Mouse (Mus musculus) T-cell, adult 2 months (primary cell): ENCODE measurements around the gene Gm9780.
"Not testable (repeated sequence)": the region's sequence is repeated elsewhere in the genome, so short reads cannot be mapped to it uniquely, and the experiment has no call there.

Experiments
- DNase-seq: peaks from one replicate; pipeline ENCODE4 v3.0.0; 2022; ENCODE audit warnings: low spot score

Gm9780 gene

GRCm38 (mm10) chr14:26042611-26043010, at the start of gene Gm9780:
Gene Gm9780 (minus strand): TSS chr14:26042711.
- DNase-seq: not testable (repeated sequence)

DNA sequence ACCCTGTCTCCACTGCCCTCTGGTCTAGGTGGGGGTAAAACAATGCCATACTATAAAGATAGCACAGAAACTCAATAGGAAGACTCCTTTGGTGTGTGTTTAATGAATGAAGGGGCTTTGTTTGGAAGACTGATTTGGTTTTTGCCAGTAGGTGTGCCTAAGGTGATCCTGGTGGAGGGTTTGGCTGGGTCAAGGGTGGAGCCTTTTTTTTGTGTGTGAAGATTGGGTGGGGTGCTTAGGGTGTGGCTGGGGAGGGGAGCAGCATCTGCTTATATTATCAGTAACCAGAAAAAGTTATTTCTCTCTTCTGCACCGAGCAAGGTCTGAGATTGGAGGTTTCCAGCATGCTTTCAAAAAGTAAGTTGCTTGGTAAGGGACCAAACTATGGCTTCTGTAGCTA, 39.5 kb upstream of the Gm9780 start, which contains the start of gene Cphx3:
Cphx3 (plus strand) TSS at position 301 of the 400 bp plus-strand sequence.
- DNase-seq: not testable (repeated sequence)

- not testable (repeated sequence) for DNase-seq
Measured at GRCm38 (mm10) chr14:26081216-26081615, 38.7 kb upstream of the Gm9780 start, which contains the start of gene Cphx2. Gene Cphx2 (plus strand): TSS chr14:26081516.

GRCm38 (mm10) chr14:26076620-26077390, 34.3 kb upstream of the Gm9780 start:
- DNase-seq: not testable (repeated sequence)

- not testable (repeated sequence) for DNase-seq
Measured at GRCm38 (mm10) chr14:26067325-26067633, 24.8 kb upstream of the Gm9780 start, which contains the start of gene Tmem254c. Gene Tmem254c (minus strand): TSS chr14:26067355.

- not testable (repeated sequence) for DNase-seq
Measured at GRCm38 (mm10) chr14:26066574-26067324, 24.2 kb upstream of the Gm9780 start.

DNA sequence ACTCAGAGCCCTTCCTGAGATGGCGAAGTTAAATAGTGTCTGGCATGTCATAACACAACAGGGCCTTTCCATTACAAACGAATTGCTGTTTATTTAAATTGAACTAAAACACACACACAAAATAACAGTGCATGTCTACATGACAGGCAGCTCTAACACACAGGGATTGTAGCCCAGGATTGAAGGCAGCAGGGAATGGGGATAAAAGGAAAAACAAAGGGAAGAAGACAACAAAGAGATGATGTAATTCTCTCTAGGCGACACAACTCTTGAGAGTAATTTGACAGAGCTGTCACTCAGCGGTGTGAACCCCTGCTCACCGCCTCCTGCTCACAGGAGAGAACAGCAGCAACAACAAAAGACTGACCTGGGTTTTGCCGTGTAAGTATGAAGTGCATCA, 16.9 kb upstream of the Gm9780 start:
- not testable (repeated sequence) for DNase-seq

DNA sequence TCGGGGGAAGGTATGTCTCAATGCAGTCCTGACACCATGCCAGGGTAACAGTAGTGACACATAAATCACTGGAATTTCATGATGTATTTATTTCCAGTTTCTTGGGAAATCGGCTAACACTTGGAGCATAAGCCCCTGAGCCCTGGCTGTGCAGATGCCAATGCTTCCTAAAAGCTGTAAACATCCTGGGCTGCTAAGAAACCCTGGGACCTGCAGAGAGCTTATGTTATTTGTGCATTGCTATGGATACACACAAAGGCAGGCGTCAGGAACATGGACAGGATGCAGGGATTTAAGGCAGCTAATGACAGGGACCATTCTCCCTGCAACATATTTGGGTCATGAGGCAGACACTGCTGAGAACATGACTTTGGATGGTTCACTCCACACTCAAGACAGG, 15.7 kb upstream of the Gm9780 start:
- DNase-seq: not testable (repeated sequence)

- DNase-seq: not testable (repeated sequence)
Measured at GRCm38 (mm10) chr14:26048767-26049166, 6.3 kb upstream of the Gm9780 start.

DNA sequence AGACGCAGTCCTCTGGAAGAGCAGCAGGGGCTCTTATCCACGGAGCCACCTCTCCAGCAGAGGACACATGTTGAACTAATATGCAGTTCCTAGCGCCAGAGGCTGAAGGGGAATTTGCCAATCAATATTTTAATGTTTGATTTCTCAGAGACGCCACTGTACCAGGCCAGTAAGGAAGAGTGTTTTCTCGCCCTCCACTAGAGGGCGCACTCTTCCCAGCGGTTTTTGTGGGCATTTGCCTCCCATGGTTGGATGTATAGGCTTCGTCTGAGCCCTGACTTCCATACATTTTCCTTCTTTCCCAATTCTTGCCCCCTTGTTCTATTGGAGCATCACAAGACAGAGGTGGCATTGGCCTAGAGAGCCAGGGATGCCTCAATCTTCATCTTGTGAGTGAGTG, 4.5 kb upstream of the Gm9780 start:
- DNase-seq: not testable (repeated sequence)

- DNase-seq: not testable (repeated sequence)
Measured at GRCm38 (mm10) chr14:26045007-26045406, 2.5 kb upstream of the Gm9780 start.

- DNase-seq: not testable (repeated sequence)
Measured at GRCm38 (mm10) chr14:26035439-26035838, 7.1 kb downstream of the Gm9780 start.

- not testable (repeated sequence) for DNase-seq
Measured at GRCm38 (mm10) chr14:26034364-26034763, 8.1 kb downstream of the Gm9780 start.

- DNase-seq: not testable (repeated sequence)
Measured at GRCm38 (mm10) chr14:26025653-26026052, 16.9 kb downstream of the Gm9780 start.

DNA sequence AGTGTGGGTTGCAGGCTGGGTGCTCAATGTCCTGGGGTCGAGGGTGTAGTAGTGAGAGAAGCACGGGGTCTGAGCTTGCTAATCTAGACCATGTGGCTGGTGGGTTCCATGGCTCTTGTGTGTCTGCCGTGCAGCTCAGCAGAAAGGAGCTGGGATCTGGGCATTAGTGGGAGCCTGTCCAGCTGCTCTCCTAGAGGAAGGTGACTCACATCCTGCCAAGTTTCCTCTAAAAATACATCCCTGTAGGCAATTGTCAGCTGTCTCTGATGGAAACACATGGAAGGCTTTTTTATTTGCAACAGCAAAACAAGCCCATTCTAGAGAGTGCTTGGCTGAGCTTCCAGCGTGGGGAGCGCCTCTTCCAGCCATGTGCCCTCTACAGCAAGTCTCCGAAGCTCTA, 19.7 kb downstream of the Gm9780 start:
- not testable (repeated sequence) for DNase-seq

GRCm38 (mm10) chr14:26021555-26021954, 21.0 kb downstream of the Gm9780 start:
- not testable (repeated sequence) for DNase-seq

DNA sequence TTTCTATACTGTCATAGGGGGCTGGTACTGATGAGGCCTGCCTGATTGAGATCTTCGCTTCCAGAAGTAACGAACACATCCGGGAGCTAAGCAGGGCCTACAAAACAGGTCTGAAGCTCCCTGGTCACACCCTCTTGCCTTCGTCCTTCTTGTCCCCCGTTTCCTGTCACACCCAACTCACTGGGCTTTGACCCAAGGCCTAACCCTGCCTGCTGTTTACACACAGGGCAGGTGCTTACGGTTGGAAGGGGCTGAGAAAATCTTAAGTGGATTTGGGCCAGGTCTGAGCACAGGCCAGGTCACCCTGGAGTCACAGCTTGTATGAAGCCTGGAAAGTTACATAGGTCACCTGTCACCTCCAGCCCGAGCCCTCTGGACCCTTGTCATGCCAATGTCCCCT, 26.1 kb downstream of the Gm9780 start:
- not testable (repeated sequence) for DNase-seq

DNA sequence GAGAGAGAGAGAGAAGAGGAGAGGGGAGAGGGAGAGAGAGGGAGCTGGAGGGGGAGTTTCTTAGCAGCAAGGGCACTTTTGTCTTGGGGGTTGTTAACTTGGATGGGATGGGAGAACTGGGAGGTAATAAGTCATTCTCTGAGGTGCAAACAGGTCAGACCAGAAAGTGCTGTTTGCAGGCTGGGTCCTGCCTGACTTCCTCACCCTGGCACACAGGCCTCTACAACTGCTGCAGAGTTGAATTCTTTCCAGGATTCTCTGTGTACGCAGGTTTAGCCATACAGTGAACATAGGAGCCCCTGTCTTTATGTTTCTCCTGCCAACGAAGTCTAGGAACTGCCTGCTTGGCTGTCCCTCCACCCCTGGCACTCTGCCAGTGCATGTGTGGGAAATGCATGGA, 35.0 kb downstream of the Gm9780 start:
- DNase-seq: not testable (repeated sequence)

DNA sequence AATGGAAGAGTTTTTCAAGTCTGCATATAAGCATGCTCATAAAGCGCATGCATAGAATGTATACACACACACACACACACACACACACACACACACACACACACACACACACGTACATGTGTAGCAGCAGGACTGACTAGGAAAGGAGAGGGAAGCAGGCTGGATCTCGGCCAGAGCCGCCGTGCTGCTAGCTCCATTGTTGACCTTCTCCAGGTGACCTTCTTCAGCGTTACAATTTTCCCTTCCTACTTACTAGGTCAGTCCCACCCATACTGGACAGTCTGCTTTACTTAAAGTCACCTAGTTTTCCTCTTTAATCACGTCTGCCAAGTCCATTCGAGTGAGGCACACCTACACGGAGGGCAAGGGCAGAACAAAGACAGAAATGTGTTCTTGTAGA, 60.6 kb downstream of the Gm9780 start:
- DNase-seq: not testable (repeated sequence)

- not testable (repeated sequence) for DNase-seq
Measured at GRCm38 (mm10) chr14:25979242-25979941, 63.1 kb downstream of the Gm9780 start.

GRCm38 (mm10) chr14:25978371-25979241, 63.9 kb downstream of the Gm9780 start, which contains the start of gene Duxbl1:
Gene Duxbl1 (plus strand): TSS chr14:25978577.
- not testable (repeated sequence) for DNase-seq
